ENCODE assay signal across 8 mouse cellular contexts in the genomic region with DNA sequence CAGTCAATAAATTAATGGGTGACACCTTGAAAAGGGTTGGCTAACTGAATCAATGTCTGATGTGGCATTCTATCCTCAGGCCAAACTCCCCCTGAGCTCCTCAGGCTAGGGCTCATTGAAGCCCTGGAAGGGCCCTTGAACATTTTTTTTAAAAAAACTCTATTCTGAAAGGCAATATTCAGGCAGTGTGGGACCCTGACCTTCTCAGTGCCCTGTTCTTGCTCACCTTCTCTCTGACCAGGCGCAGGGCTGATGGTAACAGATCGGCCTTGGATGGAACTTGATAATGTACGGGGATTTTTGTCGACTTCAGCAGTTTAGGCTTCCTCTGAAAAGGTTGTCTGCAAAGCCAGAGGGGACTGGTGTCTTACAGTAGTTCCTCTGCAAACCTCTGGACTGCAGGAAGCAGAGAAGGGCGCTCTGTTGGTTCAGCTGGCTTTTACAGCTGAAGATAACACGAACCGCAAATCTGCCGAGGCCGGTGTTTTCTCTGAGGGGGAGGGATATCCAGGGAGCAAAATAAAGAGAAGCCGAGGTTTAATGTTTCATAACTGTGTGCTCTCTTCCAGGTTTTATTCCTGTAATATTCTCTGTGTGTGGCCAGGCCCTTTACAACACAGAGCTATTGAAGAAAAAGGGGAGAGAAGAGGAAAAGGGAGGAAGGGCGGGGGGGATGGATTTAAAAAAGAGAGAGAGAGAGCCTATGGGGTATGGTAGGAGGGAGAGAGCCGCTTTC.
DNase-seq lines count a peak whose midpoint lies in the region; ATAC-seq and TF ChIP-seq lines count a peak whose summit lies in the region.

No protein-coding gene starts in this region.

- ATAC-seq in heart, embryonic 11.5 days (replicated peaks; ENCODE audit: insufficient number of reproducible peaks, low FRiP score, low TSS enrichment), result peak; percentile 65

- 32% methylated on average over 12 of the region's 12 CpGs for WGBS in heart, embryonic 11.5 days (ENCODE audit: insufficient replicate concordance)
- WGBS in heart, adult 2 months, result 35% methylated on average over 12 of the region's 12 CpGs

- H3K9ac ChIP-seq in heart, embryonic 11.5 days (ENCODE audit: low read depth, low read length), result no peak overlapping the region
- no peak overlapping the region for H3K9ac ChIP-seq in heart, adult 2 months (ENCODE audit: low read depth, low read length)

- H3K27me3 ChIP-seq in heart, embryonic 11.5 days (ENCODE audit: control insufficient read depth, insufficient read depth, low read length), result no peaks in the 10 kb centered on the region
- H3K27me3 ChIP-seq in heart, adult 2 months (ENCODE audit: control insufficient read depth, insufficient read depth, low read length), result no peaks in the 10 kb centered on the region

- TF ChIP-seq CTCF in heart, adult 2 months (IDR thresholded peaks at IDR 0.05), result no peak
- TF ChIP-seq CTCF in left cerebral cortex, adult 2 months (IDR thresholded peaks at IDR 0.05), result no peak; the same call in 1 of the 2 replicates

- intact Hi-C loops in heart, adult 2 months (cut with DNase I), result no loop called here
- intact Hi-C loops in left cerebral cortex, adult 2 months (cut with DNase I), result no loop called here

- H3K4me3 ChIP-seq in heart, embryonic 11.5 days (ENCODE audit: low read depth, low read length), result no peak overlapping the region
- no peak overlapping the region for H3K4me3 ChIP-seq in heart, adult 2 months
- H3K4me3 ChIP-seq in left cerebral cortex, adult 2 months, result no peak overlapping the region

- H3K36me3 ChIP-seq in heart, embryonic 11.5 days (ENCODE audit: control insufficient read depth, insufficient read depth, low read length), result no peaks in the 10 kb centered on the region
- no peaks in the 10 kb centered on the region for H3K36me3 ChIP-seq in heart, adult 2 months (ENCODE audit: control insufficient read depth, insufficient read depth, low read length)

- peaks cover 3% of the 10 kb centered on the region; the same call in 1 of the 2 replicates for H3K4me1 ChIP-seq in heart, embryonic 11.5 days (ENCODE audit: control insufficient read depth, insufficient read depth, low read length)
- no peaks in the 10 kb centered on the region for H3K4me1 ChIP-seq in heart, adult 2 months (ENCODE audit: control insufficient read depth, insufficient read depth, low read length)

- H3K27ac ChIP-seq in heart, embryonic 11.5 days (ENCODE audit: low read depth, low read length), result peak overlapping the region; percentile 73
- H3K27ac ChIP-seq in heart, adult 2 months, result no peak overlapping the region
- H3K27ac ChIP-seq in left cerebral cortex, adult 2 months, result no peak overlapping the region

- TF ChIP-seq EP300 in heart, adult 2 months (IDR thresholded peaks at IDR 0.05; ENCODE audit: insufficient read depth, low read depth, low read length), result no peak

- no peaks in the 10 kb centered on the region for H3K9me3 ChIP-seq in heart, embryonic 11.5 days (replicated peaks; ENCODE audit: control insufficient read depth, low read length)

- no peaks in the 10 kb centered on the region for H3K79me2 ChIP-seq in heart, adult 2 months (replicated peaks; ENCODE audit: control insufficient read depth, insufficient read depth, low read length)

- no peak for DNase-seq in heart, adult 2 months
- peak; percentile 53 for DNase-seq in CD4-positive, CD25-positive, alpha-beta regulatory T cell, adult 2 months (ENCODE audit: low read depth, low spot score)
- peak; percentile 64 for DNase-seq in embryo, embryonic 11 days
- DNase-seq in mesoderm, embryonic 11.5 days (ENCODE audit: low read depth, low spot score), result peak; percentile 61
- DNase-seq in urinary bladder, postnatal 36 days (ENCODE audit: low spot score in 2 of 2), result no peak
- DNase-seq in left cerebral cortex, adult 2 months (ENCODE audit: extremely low spot score in 1 of 2, low spot score in 2 of 2), result no peak
- no peak for DNase-seq in natural killer cell, adult 2 months (ENCODE audit: low spot score in 2 of 2)

- H3K4me2 ChIP-seq in heart, embryonic 11.5 days, result peak overlapping the region; percentile 31; the same call in 1 of the 2 replicates

- TF ChIP-seq POLR2A in heart, adult 2 months (IDR thresholded peaks at IDR 0.05; ENCODE audit: insufficient read depth, low read depth, low read length), result no peak

Comparison
In these comparisons a context has a peak if more than half of its experiments do, and no peak if none do; other contexts are left out.
1. DNase-seq: peak in CD4-positive, CD25-positive, alpha-beta regulatory T cell, adult 2 months (single experiment), embryo, embryonic 11 days (single experiment) and mesoderm, embryonic 11.5 days (single experiment); none in heart, adult 2 months (0 of 2), urinary bladder, postnatal 36 days (0 of 2), left cerebral cortex, adult 2 months (0 of 2) and natural killer cell, adult 2 months (0 of 2).